Mouse (Mus musculus) midbrain, postnatal 0 days (tissue): ENCODE results near the gene Slc8a1. TPM values are rescaled to one million over a fixed set of nuclear protein-coding genes. Genes with fewer than 3 reads are reported as not detected.

Source experiments
- ATAC-seq: fragments of 200-750 bp; cut with Nextera tagmentation; 2 replicates; pipeline ENCODE4 v1.8.0; 2017; ENCODE audit warnings: moderate number of reproducible peaks, mild to moderate bottlenecking, moderate TSS enrichment, moderate library complexity; ENCODE audit not compliant: low FRiP score
- DNase-seq: peaks from one replicate; pipeline ENCODE4 v3.0.0-alpha.2; 2015; ENCODE audit warnings: low spot score
- H3K27ac ChIP-seq: fragments of 300-500 bp; sonication (generic); 2 replicates; pipeline ENCODE4 v1.5.1; 2014; ENCODE audit warnings: low read depth, mild to moderate bottlenecking, low read length, mixed read lengths
- H3K27me3 ChIP-seq: fragments of 300-500 bp; sonication (generic); 2 replicates; pipeline ENCODE4 v1.6.1; 2014; ENCODE audit warnings: low read length, control low read depth, mixed read lengths; ENCODE audit not compliant: insufficient read depth
- H3K36me3 ChIP-seq: fragments of 300-500 bp; sonication (generic); 2 replicates; pipeline ENCODE4 v1.6.1; 2014; ENCODE audit warnings: low read length, control low read depth, mixed read lengths; ENCODE audit not compliant: insufficient read depth
- H3K4me1 ChIP-seq: fragments of 300-500 bp; sonication (generic); 2 replicates; pipeline ENCODE4 v1.6.1; 2014; ENCODE audit warnings: mild to moderate bottlenecking, control low read depth, antibody characterized with exemption, low read length, mixed read lengths; ENCODE audit not compliant: insufficient read depth
- H3K4me2 ChIP-seq: fragments of 300-500 bp; sonication (generic); 2 replicates; pipeline ENCODE4 v1.6.1; 2014; ENCODE audit warnings: low read depth, mild to moderate bottlenecking, low read length, mixed read lengths; ENCODE audit not compliant: poor library complexity, severe bottlenecking
- H3K4me3 ChIP-seq: fragments of 300-500 bp; sonication (generic); 2 replicates; pipeline ENCODE4 v1.5.1; 2014; ENCODE audit warnings: low read depth, mild to moderate bottlenecking, low read length, moderate library complexity
- H3K9ac ChIP-seq: fragments of 300-500 bp; sonication (generic); replicated peaks from 2 replicates; pipeline ENCODE4 v1.6.1; 2014; ENCODE audit warnings: mild to moderate bottlenecking, low read length, moderate library complexity, mixed read lengths; ENCODE audit not compliant: poor library complexity, severe bottlenecking
- H3K9me3 ChIP-seq: fragments of 300-500 bp; sonication (generic); 2 replicates; pipeline ENCODE4 v1.6.1; 2016; ENCODE audit warnings: low read length, control low read depth
- CTCF ChIP-seq: IDR thresholded peaks from 2 replicates; pipeline ENCODE4 v1.5.1; 2016; ENCODE audit warnings: antibody characterized with exemption, mild to moderate bottlenecking
- WGBS: fragments of 180-500 bp; shearing (Covaris S2); extraction: QIAGEN DNeasy Blood & Tissue Kit; methylation state at CpG from one replicate; pipeline ENCODE4 v1.1.7; 2014; 5-methylcytosine and 5-hydroxymethylcytosine counted together
- polyA plus RNA-seq: library from polyadenylated mRNA; unstranded; fragments of >200 nt; fragmentation: Nextera tagmentation; extraction: Ambion mirVana; gene quantifications from 2 replicates; pipeline ENCODE4 v1.2.1, GENCODE M21; 2015
- total RNA-seq: library from RNA; depleted of rRNA; stranded (reverse); fragments of >200 nt; gene quantifications from 2 replicates; pipeline ENCODE4 v1.2.3, GENCODE M21; 2014

Slc8a1 gene
- total and polyA plus RNA-seq, 2 experiments from 2014 or later: 17.9 to 123 TPM

- H3K36me3 ChIP-seq: no peaks in the 10 kb centered on the region
- peak; percentile 39 for TF ChIP-seq CTCF
- WGBS: 70% methylated on average over 1 of the region's 1 CpGs
- H3K27me3 ChIP-seq: no peaks in the 10 kb centered on the region
- H3K4me3 ChIP-seq: no peak overlapping the region
- ATAC-seq: no peak
- no peak overlapping the region for H3K27ac ChIP-seq
- no peak overlapping the region for H3K9ac ChIP-seq
- no peak overlapping the region for H3K4me2 ChIP-seq
- no peaks in the 10 kb centered on the region for H3K4me1 ChIP-seq
- no peaks in the 10 kb centered on the region for H3K9me3 ChIP-seq
- no peak for DNase-seq
These were observed 25.9 kb downstream of the Slc8a1 start for GRCm38 (mm10) chr17:81712273-81712751.

- H3K4me2 ChIP-seq: no peak overlapping the region
- peak; percentile 5 for DNase-seq
- no peaks in the 10 kb centered on the region for H3K9me3 ChIP-seq
- H3K4me1 ChIP-seq: no peaks in the 10 kb centered on the region
- H3K4me3 ChIP-seq: no peak overlapping the region
- WGBS: 65% methylated on average over 3 of the region's 3 CpGs
- no peak overlapping the region for H3K27ac ChIP-seq
- H3K9ac ChIP-seq: no peak overlapping the region
- TF ChIP-seq CTCF: no peak
- ATAC-seq: no peak
- H3K27me3 ChIP-seq: no peaks in the 10 kb centered on the region
- H3K36me3 ChIP-seq: no peaks in the 10 kb centered on the region
These were observed 33.4 kb downstream of the Slc8a1 start for GRCm38 (mm10) chr17:81704761-81705160.

DNA sequence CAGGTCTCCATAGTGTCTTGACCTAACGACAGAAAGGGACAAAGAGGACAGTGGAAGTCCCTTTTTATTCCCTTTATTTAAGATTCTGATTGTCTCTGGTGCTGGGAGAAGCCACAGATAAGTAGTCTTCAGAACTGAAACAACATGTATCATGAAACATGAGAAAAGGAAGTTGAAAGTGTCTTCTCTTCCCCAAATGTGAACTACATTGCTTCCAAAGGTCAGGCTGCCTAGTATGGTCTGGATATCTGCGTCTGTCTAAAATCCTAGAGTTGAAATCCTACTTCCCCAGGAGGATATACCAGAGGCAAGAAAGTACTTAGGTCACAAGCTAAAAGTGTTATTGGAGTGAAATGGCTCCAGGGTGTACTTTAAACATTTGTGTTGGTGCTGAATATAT is 34.9 kb downstream of the Slc8a1 start:
- H3K36me3 ChIP-seq: no peaks in the 10 kb centered on the region
- DNase-seq (no peak), ATAC-seq (no peak)
- H3K27me3 ChIP-seq: no peaks in the 10 kb centered on the region
- H3K4me3 ChIP-seq: no peak overlapping the region
- H3K9ac ChIP-seq: no peak overlapping the region
- H3K4me1 ChIP-seq: no peaks in the 10 kb centered on the region
- no peak overlapping the region for H3K27ac ChIP-seq
- no peaks in the 10 kb centered on the region for H3K9me3 ChIP-seq
- 70% methylated on average over 2 of the region's 2 CpGs for WGBS
- no peak overlapping the region for H3K4me2 ChIP-seq
- no peak for TF ChIP-seq CTCF

- Histone ChIP-seq H3K9me3 (no peaks in the 10 kb centered on the region), H3K4me3 (no peak overlapping the region), H3K27me3 (no peaks in the 10 kb centered on the region), H3K4me2 (no peak overlapping the region), H3K9ac (no peak overlapping the region), H3K36me3 (no peaks in the 10 kb centered on the region), H3K4me1 (no peaks in the 10 kb centered on the region), H3K27ac (no peak overlapping the region)
- 95% methylated on average over 4 of the region's 4 CpGs for whole genome bisulfite sequencing
- ATAC-seq: no peak
- TF ChIP-seq CTCF: no peak
- DNase-seq: no peak
These were observed 36.5 kb downstream of the Slc8a1 start for GRCm38 (mm10) chr17:81701701-81702100.

- no peak overlapping the region for H3K4me3 ChIP-seq
- H3K9ac ChIP-seq: no peak overlapping the region
- no peaks in the 10 kb centered on the region for H3K36me3 ChIP-seq
- TF ChIP-seq CTCF: no peak
- no peaks in the 10 kb centered on the region for H3K27me3 ChIP-seq
- H3K4me1 ChIP-seq: no peaks in the 10 kb centered on the region
- no peaks in the 10 kb centered on the region for H3K9me3 ChIP-seq
- 60% methylated on average over 10 of the region's 10 CpGs for WGBS
- DNase-seq: no peak
- no peak for ATAC-seq
- H3K4me2 ChIP-seq: no peak overlapping the region
- no peak overlapping the region for H3K27ac ChIP-seq
These were observed 39.4 kb downstream of the Slc8a1 start for GRCm38 (mm10) chr17:81698789-81699188.

DNA sequence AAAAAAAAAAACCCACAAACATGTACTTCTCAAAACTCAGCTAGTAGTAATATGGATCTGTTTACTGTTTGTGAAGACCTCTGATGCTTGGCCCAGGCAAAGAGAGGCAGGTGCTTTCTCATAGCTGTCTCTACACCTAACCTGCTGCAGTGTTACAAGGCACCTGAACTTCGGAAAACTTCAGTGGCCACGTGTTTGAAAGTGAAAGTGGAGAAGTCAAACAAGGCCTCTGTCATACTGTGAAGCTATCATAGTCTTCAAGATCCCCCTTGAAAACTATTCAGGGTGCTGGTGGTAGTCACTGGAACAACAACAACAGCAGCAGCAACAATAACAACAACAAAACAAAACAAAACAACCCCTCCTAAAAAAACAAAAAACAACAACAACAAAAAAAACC is 40.5 kb downstream of the Slc8a1 start:
- Histone ChIP-seq H3K4me2 (no peak overlapping the region), H3K4me1 (no peaks in the 10 kb centered on the region)

More for the DNA sequence above, 40.5 kb downstream of the Slc8a1 start:
- no peak for TF ChIP-seq CTCF
- Histone ChIP-seq H3K27ac (no peak overlapping the region), H3K9ac (no peak overlapping the region), H3K36me3 (no peaks in the 10 kb centered on the region), H3K4me3 (no peak overlapping the region), H3K27me3 (no peaks in the 10 kb centered on the region), H3K9me3 (no peaks in the 10 kb centered on the region)
- ATAC-seq (no peak), DNase-seq (no peak)
- 79% methylated on average over 2 of the region's 2 CpGs for WGBS
